Mouse (Mus musculus) heart, embryonic 10.5 days (tissue): Measurements from ENCODE around the gene Higd1b. TPM values are rescaled to one million over a fixed set of nuclear protein-coding genes. Genes with fewer than 3 reads are reported as not detected.

Experiments
- DNase-seq: peaks from one replicate; pipeline ENCODE4 v3.0.0-alpha.2; 2017; ENCODE audit warnings: low spot score
- H3K27ac ChIP-seq: fragments of 300-500 bp; sonication (generic); 2 replicates; pipeline ENCODE4 v1.5.1; 2016; ENCODE audit warnings: mild to moderate bottlenecking
- H3K27me3 ChIP-seq: fragments of 300-500 bp; sonication (generic); 2 replicates; pipeline ENCODE4 v1.6.1; 2016; ENCODE audit warnings: mild to moderate bottlenecking; ENCODE audit not compliant: poor library complexity, insufficient read depth, severe bottlenecking
- H3K36me3 ChIP-seq: fragments of 300-500 bp; sonication (generic); 2 replicates; pipeline ENCODE4 v1.6.1; 2016; ENCODE audit warnings: mild to moderate bottlenecking, moderate library complexity
- H3K4me1 ChIP-seq: fragments of 300-500 bp; sonication (generic); 2 replicates; pipeline ENCODE4 v1.6.1; 2016; ENCODE audit warnings: mild to moderate bottlenecking
- H3K4me3 ChIP-seq: fragments of 300-500 bp; sonication (generic); 2 replicates; pipeline ENCODE4 v1.5.1; 2016; ENCODE audit warnings: mild to moderate bottlenecking, moderate library complexity
- H3K9me3 ChIP-seq: fragments of 300-500 bp; sonication (generic); 2 replicates; pipeline ENCODE4 v1.6.1; 2016; ENCODE audit warnings: mild to moderate bottlenecking, moderate library complexity
- WGBS: fragments of 180-500 bp; shearing (Covaris S2); methylation state at CpG from one replicate; pipeline ENCODE4 v1.1.7; 2016; 5-methylcytosine and 5-hydroxymethylcytosine counted together
- polyA plus RNA-seq: library from polyadenylated mRNA; unstranded; fragments of >200 nt; fragmentation: Nextera tagmentation; extraction: Ambion mirVana; gene quantifications from 2 replicates; pipeline ENCODE4 v1.2.1, GENCODE M21; 2016

Higd1b gene
- polyA plus RNA-seq, result not detected in 2 replicates

DNA sequence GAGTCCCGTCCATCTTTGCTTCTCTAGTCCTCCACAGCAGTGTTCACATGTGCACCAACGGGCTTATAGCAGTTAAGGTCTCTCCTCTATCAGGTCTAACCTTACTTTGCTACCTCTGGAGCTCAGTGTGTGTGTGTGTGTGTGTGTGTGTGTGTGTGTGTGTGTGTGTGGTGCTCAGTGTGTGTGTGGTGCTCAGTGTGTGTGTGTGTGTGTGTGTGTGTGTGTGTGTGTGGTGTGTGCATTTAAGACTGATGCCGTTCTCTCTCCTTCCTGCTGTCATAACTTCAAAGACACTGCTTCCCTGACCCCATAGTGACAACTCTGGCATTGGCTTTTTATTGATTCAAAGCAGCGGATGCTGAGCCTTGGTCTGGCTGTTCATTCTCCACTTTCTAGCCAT, at the start of gene Higd1b:
Higd1b (plus strand) TSS at position 301 of the 400 bp plus-strand sequence.
- Histone ChIP-seq H3K27ac (no peak within 1 kb of the TSS), H3K4me1 (peaks cover 8% of the 10 kb centered on the region; the same call in 1 of the 2 replicates), H3K4me3 (no peak within 1 kb of the TSS), H3K36me3 (peaks cover 44% of the 10 kb centered on the region), H3K27me3 (no peaks in the 10 kb centered on the region), H3K9me3 (no peaks in the 10 kb centered on the region)
- DNase-seq, result no peak
- WGBS, result 79% methylated on average over 4 of the region's 4 CpGs

DNA sequence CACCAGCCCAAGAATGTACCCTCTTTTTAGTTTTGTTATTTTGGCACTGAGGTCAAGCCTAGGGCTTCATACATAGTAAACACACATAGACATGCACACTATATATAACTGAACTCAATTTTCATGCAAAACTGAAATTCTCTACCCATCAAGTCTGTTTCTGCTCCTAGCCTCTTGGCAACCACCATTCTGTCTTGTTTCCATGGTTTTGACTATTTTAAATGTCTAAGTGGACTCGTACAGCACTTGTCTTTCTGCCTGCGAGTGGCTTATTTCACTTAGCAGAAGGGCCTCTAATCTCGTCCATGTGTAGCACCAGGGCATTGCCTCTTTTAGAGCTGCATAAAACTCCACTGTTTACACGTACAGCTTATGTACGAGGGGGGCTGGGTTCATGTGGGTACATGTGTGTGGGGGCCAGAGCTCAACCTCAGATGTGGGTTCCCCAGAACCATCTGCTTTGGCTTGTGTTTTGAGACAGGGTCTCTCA, 47.9 kb upstream of the Higd1b start:
- H3K4me3 ChIP-seq, result no peak overlapping the region
- H3K4me1 ChIP-seq, result peaks cover 53% of the 10 kb centered on the region
- peak overlapping the region; percentile 70; the same call in 1 of the 2 replicates for H3K27ac ChIP-seq
- DNase-seq, result no peak
- H3K36me3 ChIP-seq, result no peaks in the 10 kb centered on the region
- H3K9me3 ChIP-seq, result no peaks in the 10 kb centered on the region
- H3K27me3 ChIP-seq, result no peaks in the 10 kb centered on the region
- WGBS, result 55% methylated on average over 5 of the region's 5 CpGs

DNA sequence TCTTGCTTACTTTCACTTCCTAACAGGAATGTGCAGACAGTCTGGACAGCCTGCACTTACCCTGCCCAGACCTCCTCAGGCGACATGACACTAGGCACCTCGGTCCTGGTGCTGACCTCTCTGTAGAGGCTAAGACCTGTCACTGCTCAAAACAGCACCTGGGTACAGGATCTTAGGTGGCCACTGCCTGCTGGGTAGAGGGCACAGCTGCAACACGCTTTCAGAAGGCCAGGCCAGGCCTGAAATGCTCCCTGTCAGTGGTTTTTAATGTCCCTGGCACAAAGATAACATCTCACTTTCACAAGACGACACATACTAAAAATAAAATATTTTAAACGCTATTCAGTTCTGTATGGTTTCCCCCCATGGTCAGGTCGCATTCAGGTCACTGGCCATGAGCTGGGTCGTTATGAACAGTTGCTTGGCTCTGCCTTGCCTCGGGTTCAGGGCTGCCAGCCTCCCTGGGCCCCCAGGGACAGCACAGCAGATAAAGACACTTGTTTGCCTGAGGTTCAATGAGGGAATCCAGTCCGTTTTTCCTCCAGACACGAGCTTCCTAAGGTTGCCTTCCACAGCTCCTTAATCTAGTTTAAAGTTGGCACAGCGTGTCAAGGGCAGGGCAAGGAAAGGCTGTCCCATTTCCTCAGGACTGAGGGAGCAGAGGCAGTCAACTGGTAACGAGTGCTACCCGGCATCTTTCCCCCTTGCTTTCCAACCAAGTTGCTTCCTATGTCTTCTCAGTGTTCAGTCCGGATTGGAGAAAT, 43.8 kb upstream of the Higd1b start:
- Histone ChIP-seq H3K27me3 (no peaks in the 10 kb centered on the region), H3K4me3 (no peak overlapping the region), H3K9me3 (no peaks in the 10 kb centered on the region), H3K4me1 (peaks cover 44% of the 10 kb centered on the region), H3K36me3 (0 out of 2 replicates have a peak, but pooled peaks cover 9% of the 10 kb centered on the region), H3K27ac (peak overlapping the region; percentile 84)
- no peak for DNase-seq
- WGBS, result 38% methylated on average over 14 of the region's 14 CpGs

DNA sequence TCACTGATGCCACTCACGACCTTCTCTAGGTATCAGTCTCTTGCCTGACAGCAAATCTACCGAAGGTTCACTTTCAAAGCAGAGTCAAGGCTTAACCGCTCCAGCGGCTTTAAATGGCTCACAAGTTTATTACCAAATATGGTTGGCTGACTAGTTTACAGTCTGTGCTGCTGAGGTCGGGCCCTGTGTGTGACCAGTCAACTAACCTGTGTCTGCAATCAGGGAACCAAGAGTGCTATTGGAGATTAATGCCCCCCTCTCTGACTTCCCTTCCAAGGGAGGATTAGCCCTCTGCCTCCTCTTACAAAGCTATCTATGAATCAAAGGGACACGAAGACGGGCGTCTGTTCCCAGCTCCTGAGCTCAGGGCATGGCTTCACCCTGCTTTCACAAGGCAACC, 41.5 kb upstream of the Higd1b start:
- H3K27ac ChIP-seq, result peak overlapping the region; percentile 84
- H3K4me3 ChIP-seq, result no peak overlapping the region
- H3K9me3 ChIP-seq, result no peaks in the 10 kb centered on the region
- H3K27me3 ChIP-seq, result no peaks in the 10 kb centered on the region
- peaks cover 37% of the 10 kb centered on the region for H3K4me1 ChIP-seq
- WGBS, result 34% methylated on average over 8 of the region's 8 CpGs
- H3K36me3 ChIP-seq, result peaks cover 29% of the 10 kb centered on the region
- no peak for DNase-seq

DNA sequence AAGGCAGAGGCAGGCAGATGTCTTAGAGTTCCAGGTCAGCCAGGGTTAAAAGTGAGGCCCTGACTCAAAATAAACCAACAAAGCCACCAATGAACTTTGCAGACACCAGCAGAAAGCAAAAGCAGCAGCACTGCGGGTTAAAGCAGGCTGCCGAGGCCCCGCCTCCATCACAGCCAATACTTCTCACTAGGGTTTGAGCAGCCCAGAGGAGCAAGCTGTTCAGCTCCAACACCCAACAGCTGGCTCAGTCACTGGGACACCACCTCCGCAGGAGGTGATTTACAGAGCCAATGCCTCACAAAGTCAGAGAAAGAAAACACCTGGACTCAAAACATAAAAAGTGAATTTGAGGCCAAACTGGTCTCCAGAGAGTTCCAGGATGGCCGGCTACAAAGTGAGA, 32.2 kb upstream of the Higd1b start:
- Histone ChIP-seq H3K9me3 (no peaks in the 10 kb centered on the region), H3K36me3 (peaks cover 72% of the 10 kb centered on the region), H3K27me3 (no peaks in the 10 kb centered on the region), H3K4me1 (peaks cover 12% of the 10 kb centered on the region; the same call in 1 of the 2 replicates), H3K27ac (no peak overlapping the region), H3K4me3 (no peak overlapping the region)
- WGBS, result 85% methylated on average over 5 of the region's 5 CpGs
- DNase-seq, result no peak

DNA sequence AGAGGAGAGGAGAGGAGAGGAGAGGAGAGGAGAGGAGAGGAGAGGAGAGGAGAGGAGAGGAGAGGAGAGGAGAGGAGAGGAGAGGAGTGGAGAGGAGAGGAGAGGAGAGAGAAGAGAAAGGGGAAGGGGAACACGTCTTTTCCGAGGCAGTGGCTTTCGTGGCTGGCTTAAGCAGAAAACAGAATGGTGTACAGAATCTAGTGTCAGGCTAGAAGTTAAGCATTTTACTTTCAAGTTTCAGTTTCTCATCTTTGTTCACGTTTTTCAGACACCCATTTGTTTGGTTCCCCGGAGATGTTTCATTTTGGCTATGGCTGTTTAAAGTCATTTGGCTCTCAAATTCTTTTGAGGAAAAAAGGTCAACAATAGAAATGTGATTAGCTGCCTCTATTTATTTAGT, 27.4 kb upstream of the Higd1b start:
- 79% methylated on average over 5 of the region's 5 CpGs for WGBS
- Histone ChIP-seq H3K27ac (no peak overlapping the region), H3K36me3 (peaks cover 38% of the 10 kb centered on the region), H3K9me3 (no peaks in the 10 kb centered on the region), H3K27me3 (no peaks in the 10 kb centered on the region), H3K4me1 (peaks cover 2% of the 10 kb centered on the region; the same call in 1 of the 2 replicates), H3K4me3 (no peak overlapping the region)
- DNase-seq, result no peak

DNA sequence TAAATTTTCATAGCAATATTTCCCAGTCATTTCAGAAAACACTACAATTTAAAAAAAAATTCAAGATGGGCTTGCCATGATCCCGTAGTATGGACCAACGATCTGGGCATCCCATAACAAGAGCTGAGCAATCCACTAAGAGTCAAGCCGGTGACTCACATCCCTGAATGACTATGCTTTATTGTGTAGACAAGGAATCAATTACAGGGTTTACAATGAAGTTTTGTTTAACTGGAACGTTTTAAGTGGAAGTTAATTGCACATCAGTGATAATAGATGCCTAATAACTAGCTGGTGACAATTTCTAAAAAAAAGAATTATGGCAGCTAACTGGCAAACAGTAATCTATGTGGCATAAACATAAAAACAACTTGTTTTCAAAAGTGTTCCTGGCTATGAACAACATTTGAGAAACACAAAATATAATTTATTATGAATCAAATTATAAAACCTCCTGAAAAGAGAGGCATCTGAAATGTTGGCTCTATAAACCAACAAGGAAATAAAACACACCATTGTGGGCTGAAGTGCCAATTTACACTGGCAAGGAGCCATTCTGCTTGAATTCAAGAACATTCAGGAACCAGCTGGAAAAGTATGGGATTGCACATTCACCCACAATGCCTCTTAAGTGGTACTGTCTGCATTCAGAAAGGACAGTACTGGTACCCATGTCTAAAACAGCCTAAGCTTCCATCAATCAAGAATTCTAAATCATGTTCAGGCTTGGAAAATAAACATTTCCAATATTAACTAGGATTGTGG, 24.7 kb upstream of the Higd1b start:
- no peak for DNase-seq
- no peaks in the 10 kb centered on the region for H3K9me3 ChIP-seq
- peaks cover 17% of the 10 kb centered on the region; the same call in 1 of the 2 replicates for H3K4me1 ChIP-seq
- H3K27me3 ChIP-seq, result no peaks in the 10 kb centered on the region
- peaks cover 14% of the 10 kb centered on the region for H3K36me3 ChIP-seq
- H3K27ac ChIP-seq, result no peak overlapping the region
- no peak overlapping the region for H3K4me3 ChIP-seq
- 72% methylated on average over 4 of the region's 4 CpGs for WGBS

DNA sequence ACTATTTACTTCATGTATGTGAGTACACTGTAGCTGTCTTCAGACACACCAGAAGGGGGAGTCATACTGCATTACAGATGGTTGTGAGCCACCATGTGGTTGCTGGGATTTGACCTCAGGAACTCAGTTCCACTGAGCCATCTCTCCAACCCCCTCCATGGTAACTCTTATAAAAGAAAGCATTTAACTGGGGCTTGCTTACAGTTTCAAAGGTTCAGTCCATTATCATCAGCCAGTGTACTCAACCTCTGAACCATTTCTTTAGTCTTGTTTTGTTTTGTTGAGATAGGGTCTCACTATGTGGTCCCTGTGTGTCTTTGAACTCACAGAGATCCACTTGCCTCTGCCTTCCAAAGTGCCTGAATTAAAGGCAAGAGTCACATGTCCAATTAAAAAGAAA, 20.8 kb upstream of the Higd1b start:
- Histone ChIP-seq H3K4me1 (peaks cover 28% of the 10 kb centered on the region), H3K4me3 (no peak overlapping the region), H3K36me3 (peaks cover 11% of the 10 kb centered on the region), H3K27ac (no peak overlapping the region), H3K9me3 (no peaks in the 10 kb centered on the region), H3K27me3 (no peaks in the 10 kb centered on the region)
- no peak for DNase-seq

DNA sequence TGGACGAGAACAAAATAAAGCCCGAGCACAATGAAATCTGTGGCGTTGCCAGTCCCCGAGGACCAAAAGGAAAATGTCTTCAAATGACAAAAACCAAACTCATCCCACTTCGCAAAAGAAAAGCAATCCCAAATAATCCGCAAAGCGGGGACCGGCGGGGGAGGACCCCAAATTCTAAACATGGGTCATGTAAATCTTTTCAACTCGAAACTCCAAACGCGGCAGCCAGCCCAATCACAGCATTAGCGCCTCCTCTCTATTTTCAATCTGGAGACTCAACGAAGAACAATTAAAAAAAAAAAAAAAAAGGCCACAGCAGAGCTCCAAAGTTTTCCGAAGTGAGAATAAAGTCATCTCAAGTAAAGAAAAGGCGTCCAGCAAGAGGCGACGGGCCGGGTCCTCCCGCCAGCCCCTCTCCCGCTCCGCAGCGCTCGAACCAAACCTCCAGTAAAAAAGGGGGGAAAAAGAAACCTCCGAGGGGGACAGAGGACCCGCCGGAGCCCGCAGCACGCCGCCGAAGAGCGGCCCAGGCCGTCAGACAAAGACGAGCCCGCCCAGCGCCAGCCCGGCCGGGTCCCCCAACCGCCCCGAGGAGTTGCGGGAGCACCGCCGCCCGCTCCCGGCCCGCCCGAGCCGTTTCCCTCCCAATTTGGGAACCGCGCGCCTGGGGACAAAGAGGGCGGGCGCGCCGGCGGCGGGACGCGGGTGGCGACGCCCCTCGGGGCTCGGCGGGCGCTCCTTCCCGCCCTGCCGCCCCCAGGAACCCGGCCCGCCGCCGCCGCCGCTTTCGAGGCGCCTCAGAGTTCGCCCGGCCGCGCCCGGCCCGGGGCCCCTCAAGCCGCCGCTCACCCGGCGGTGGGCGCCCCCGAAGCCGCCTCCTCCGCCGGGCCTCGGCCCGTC, 17.3 kb upstream of the Higd1b start:
- H3K36me3 ChIP-seq, result no peaks in the 10 kb centered on the region
- DNase-seq, result no peak
- peak overlapping the region; percentile 94 for H3K4me3 ChIP-seq
- under 1% methylated on average over 88 of the region's 92 CpGs for WGBS
- no peaks in the 10 kb centered on the region for H3K9me3 ChIP-seq
- H3K4me1 ChIP-seq, result peaks cover 28% of the 10 kb centered on the region
- peak overlapping the region; percentile 100 for H3K27ac ChIP-seq
- H3K27me3 ChIP-seq, result 0 out of 2 replicates have a peak, but pooled peaks cover 2% of the 10 kb centered on the region

DNA sequence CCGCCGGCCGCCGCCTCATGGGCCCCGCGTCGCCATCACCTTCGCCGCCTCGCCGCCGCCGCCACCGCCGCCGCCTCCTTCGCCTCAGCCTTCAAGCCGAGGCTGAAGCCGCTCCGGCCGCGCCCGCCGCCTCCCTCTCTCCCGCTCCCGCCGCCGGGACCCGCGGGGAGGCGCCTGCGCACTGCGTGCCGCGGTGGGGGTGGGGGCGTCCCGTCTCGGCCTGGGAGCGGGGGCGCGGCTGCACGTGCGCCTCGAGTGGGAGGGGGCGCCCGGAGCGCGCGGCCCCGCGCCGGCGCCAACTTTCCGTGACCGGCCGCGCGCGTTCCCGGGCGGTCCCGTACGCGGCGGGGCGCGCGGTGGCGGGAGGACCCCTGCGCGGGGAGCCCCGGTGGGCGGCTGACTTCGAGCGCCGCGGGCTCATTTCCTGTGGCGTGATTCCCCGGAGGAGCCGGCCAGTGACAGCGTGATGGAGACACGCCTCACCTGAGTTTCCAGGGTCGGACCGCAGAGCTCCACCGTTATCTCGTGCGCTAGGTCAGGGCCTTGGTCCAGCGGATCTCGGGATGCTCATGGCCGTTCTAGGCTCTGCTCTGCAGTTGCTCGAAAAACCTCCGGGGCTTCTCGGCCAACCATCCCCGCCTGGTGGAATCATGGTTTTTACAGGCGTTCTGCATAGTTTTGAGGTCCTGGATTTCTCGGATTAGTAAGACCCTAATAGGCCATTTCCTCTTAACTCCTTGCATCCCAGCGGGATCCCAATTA, 16.4 kb upstream of the Higd1b start, which contains the start of gene Gjc1:
Gjc1 (minus strand) TSS at position 680 of the 762 bp plus-strand sequence.
- Histone ChIP-seq H3K36me3 (no peaks in the 10 kb centered on the region), H3K9me3 (no peaks in the 10 kb centered on the region), H3K27me3 (0 out of 2 replicates have a peak, but pooled peaks cover 2% of the 10 kb centered on the region), H3K4me1 (peaks cover 21% of the 10 kb centered on the region), H3K27ac (peak within 1 kb of the TSS; percentile 100), H3K4me3 (peak within 1 kb of the TSS; percentile 94)
- DNase-seq, result peak; percentile 87
- 2% methylated on average over 84 of the region's 97 CpGs for WGBS

DNA sequence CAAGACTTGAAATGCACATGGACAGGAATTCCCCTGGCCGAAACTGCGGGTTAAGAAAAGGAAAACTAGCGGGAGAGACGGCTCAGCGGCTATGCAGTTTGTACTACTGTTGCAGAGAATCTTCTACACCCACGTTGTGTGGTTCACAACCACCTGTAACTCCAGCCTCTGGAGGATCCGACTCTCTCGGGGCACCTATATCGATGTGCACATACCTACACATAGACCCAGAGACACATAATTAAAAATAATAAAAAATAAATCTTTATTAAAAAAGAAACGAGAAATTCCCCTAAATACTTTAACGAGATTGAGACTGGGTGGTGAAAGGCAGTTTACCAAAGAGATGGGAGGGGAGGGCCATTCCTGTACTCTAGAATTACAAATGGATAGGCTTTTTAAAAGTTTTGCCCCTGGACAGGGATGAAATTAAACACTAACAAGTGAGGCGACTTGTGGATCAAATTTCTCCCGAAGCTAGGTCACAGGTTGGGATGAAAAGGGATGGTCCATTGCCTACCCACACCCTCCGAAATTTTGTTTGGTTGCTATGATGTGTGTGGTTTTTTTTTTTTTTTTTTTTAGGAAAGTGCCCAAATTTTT, 15.8 kb upstream of the Higd1b start:
- H3K27ac ChIP-seq, result peak overlapping the region; percentile 100
- H3K4me1 ChIP-seq, result peaks cover 17% of the 10 kb centered on the region
- H3K36me3 ChIP-seq, result no peaks in the 10 kb centered on the region
- no peaks in the 10 kb centered on the region for H3K9me3 ChIP-seq
- DNase-seq, result no peak
- peak overlapping the region; percentile 94 for H3K4me3 ChIP-seq
- H3K27me3 ChIP-seq, result 0 out of 2 replicates have a peak, but pooled peaks cover 2% of the 10 kb centered on the region
- WGBS, result 8% methylated on average over 14 of the region's 14 CpGs
